Mouse (Mus musculus) brain, embryonic 14.5 days (tissue): ENCODE results near the gene Cd68.

Experiments
- CTCF ChIP-seq: fragments of 200-500 bp; IDR thresholded peaks from 2 replicates; pipeline ENCODE4 v1.5.1; 2012; ENCODE audit warnings: inconsistent platforms, mild to moderate bottlenecking, moderate library complexity, borderline replicate concordance; ENCODE audit not compliant: insufficient read depth, insufficient read length; ENCODE audit errors: extremely low read depth
- POLR2A ChIP-seq: fragments of 200-500 bp; IDR thresholded peaks from 2 replicates; pipeline ENCODE4 v1.6.1; 2012; ENCODE audit warnings: mild to moderate bottlenecking, inconsistent platforms, borderline replicate concordance; ENCODE audit not compliant: poor library complexity, insufficient read depth, insufficient read length, severe bottlenecking; ENCODE audit errors: extremely low read depth

GRCm38 (mm10) chr11:69628286-69628685 lies 37.7 kb downstream of the Cd68 start:
- TF ChIP-seq CTCF (peak; percentile 91), POLR2A (no peak)
